Mouse (Mus musculus) adrenal gland (tissue): ENCODE results near the gene Olfr1295.

Experiments
- intact Hi-C: fragments of 180-260 bp; cut with DNase I; formaldehyde crosslinking; loops from one replicate; pipeline ENCODE4 v1.15.1; 2025
- long read RNA-seq, 2 experiments: library from polyadenylated mRNA; unstranded; transcript quantifications; one replicate each; pipeline ENCODE4 v2.0.0; 2020; ENCODE audit warnings: borderline replicate concordance in 1 of 2; ENCODE audit not compliant: insufficient replicate concordance in 1 of 2

The Olfr1295 gene
- long read RNA-seq, experiment 1, result 0 reads
- long read RNA-seq, experiment 2, result 0 reads

GRCm38 (mm10) chr2:111569581-111569980, at the start of gene Olfr1295:
Gene Olfr1295 (minus strand): TSS chr2:111569681.
- intact Hi-C loops, result no loop called here

GRCm38 (mm10) chr2:111540191-111540590, 29.3 kb downstream of the Olfr1295 start, which contains the start of gene Olfr1294:
Gene Olfr1294 (minus strand): TSS chr2:111540291.
- intact Hi-C loops, result no loop called here

GRCm38 (mm10) chr2:111524903-111525302, 44.6 kb downstream of the Olfr1295 start, which contains the start of gene Olfr1293-ps:
Gene Olfr1293-ps (plus strand): TSS chr2:111525203.
- intact Hi-C loops, result no loop called here

- intact Hi-C loops, result no loop called here
Measured at GRCm38 (mm10) chr2:111517451-111517850, 52.0 kb downstream of the Olfr1295 start.
